Mouse (Mus musculus) adrenal gland, postnatal 4 days (tissue): ENCODE measurements at regions not wholly inside any gene's neighbourhood (a gene's known extent, or its start where the extent isn't known, plus 50 kb on each side); places are given as distances from the start of the nearest gene placed in this dataset.
A peak's percentile ranks its signal among the peaks of the same experiment; 100 is the strongest.

ENCODE experiments used
- DNase-seq, 2 experiments: peaks; one replicate each; pipeline ENCODE4 v3.0.0; 2021 to 2022; ENCODE audit warnings: low spot score in 2 of 2, mixed read lengths in 2 of 2

DNA sequence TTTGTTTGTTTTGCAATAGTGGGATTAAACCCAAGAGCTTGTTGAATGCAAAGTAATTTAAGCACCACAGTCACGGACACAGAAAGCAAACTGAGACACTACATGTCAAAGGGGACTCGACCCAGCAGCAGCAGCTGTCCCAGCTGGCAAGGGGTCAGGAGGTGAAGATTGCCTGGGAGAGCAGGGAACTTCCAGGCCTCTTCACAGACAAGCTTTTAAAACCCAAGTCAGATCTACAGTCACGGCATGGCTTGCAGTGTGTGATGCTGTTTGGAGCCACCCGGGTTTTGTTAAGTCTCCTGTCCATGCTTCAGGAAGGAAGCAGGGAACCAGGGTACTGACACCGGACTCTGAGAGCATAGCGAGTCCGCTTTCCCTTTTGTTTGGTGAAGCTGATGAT lies 125.4 kb downstream of the Cd83 start:
- no peak for DNase-seq

DNA sequence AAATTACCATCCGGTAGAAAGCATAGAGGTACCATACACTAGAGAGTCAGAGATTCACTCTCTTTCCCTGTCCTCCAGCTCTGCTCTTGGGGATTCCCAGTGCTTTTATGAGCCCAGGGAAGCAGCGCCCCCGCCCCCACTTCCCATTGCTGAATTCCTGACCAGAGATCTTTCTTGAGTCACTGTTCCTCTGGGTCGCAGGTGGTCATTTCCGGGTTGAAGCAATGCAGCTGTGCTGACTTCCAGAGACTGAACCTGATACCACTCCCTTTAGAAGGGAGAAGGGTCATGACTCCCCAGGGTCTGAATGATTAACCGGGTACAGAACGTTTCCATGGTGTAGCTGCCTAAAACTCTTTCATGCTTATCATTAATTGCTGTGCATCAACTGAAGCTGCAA lies 128.9 kb downstream of the Cd83 start:
- DNase-seq, result no peak

DNA sequence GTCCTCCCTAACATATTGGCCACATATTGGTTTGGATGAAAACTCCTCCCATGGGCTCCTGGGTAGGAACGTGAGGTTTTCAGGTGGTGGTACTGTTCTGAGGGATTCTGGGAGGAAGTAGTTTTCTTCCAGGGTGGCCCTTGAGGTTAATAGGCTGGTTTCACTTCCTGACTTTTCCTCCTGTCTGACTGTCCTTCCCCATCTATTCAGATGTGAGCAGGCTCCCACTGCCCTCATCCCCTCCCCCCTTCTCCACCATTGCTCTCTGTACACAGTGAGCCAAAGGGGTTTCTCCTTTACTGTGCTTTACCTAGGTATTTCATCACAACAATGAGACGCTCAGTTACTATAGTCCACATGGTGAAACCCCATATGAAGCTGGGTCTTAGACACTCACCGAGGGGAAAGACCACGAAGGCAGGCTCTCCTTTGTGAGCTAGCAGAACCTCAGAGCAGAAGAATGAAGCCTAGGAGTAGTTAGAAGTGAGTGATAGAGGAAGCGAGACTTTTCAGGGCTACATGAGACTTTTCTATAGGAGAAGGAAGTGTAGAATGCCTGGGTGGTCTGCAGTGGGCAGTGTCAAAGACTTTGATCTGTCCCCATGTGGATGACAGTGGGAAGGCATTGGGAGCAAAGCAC lies 135.3 kb downstream of the Cd83 start:
- DNase-seq, result no peak

DNA sequence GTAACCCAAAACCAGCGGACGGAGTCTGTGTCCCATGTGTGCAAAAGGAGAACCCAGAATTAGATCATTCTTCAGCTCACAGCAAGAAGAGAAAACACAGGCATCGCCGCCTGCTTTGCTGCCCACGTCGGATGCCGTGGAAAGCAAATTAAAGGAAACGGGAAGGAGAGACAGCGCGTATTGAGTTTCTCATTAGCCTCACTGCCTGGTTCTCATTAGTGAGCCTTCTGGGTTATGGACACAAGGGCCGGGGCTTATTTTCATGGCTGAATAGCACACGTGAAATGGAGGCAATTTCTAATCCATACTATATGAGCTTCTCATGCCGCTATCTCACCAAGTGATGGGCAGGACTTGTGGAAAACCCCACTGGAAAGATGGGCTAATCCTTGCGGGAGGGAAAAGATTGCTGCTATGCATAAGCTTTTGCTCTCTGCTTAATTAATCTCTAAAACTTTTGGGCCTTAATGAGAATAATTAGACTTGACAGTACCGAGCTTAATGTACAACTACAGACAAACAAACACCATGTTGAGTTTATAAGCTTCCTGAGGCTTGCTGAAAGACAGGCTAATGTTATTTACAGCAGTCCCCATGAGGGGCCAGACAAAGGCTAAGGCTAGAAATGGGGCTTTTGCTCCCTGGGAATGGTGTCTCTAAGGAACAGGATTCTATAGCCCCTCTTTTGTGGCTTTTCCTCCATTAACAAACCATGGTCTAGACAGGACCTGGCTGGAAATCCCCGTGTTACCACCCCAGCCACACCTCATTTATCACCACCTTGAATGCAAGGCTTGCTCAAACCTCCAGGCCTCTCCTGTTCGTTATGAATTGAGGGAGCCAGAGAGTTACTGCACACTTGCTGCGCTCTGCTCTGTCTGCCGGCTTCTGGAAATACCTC lies 145.8 kb downstream of the Cd83 start:
- no peak for DNase-seq

DNA sequence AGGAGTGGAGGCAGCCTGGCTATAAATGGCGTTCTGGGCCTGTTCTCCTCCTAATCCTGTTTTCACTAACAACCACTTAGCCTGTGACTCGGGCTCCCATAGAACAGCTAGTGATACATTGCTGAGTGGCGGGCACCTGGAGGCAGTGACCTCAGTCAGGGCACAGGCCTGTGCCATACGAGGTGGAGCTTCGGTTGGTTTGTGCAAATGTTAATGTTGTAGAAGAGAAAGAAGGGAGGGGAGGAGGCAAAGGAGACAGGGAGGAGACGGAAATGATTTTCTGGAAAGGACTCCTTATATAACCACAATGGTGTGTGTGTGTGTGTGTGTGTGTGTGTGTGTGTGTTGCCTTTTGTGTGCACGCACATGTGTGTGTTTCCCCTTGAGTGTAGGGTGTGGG lies 148.4 kb downstream of the Cd83 start:
- no peak for DNase-seq

DNA sequence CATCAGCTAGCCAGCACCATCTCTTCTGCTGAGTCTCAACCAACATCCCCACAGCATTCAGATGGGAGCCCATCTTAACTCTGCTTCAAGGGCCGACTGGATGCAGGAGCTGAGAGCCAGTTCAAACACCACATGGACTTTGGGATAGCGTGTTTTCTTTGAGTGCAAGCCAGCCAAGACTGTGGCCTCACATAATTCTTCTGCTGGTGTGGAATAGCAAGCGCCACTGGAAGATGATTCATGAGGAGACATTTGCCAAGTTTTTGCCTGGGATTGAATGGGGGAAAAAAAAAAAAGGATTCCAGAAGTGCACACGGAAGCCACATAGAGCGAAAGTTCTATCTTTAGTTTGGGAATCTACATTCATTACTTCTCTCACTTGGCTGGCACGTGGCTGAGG lies 150.7 kb downstream of the Cd83 start:
- peak in 1 of 2 experiments; percentile 13 for DNase-seq

DNA sequence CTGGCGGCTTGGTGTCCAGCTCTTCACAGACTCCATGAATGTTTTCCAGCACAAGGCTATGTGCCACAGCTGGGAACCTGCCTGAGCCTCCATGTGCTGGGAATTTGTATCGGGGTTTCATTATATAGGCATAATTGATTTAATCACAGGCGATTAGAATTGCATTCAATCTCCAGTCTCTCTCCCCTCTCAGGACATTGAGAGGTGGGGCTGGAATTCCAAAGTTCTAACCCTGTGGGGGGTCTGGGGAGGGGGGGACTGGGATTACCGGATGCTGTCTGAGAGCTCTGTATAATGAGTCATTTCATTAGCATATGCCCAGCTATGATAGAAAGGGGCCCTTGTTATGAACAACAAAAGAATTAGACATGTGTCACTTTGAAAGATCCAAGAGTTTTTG lies 151.9 kb downstream of the Cd83 start:
- no peak for DNase-seq

DNA sequence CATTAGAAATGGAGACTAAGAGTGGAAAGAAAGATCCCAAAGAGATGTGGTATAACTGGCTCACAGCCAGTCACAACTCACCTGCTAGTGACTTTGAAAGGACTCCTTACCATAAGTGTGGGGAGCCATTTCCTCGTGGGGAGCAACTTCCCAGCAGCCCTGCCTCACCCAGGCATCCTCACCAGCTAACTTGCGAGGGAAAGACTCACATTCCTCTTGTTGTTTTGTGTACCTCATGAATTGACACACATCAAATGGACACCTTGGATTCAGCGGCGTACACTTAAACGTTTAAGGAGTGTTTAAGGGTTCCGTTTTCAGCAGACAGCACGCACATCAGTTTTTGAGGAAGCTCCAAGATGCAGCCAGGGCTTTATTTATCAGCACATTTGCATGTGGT lies 154.0 kb downstream of the Cd83 start:
- DNase-seq, result no peak

DNA sequence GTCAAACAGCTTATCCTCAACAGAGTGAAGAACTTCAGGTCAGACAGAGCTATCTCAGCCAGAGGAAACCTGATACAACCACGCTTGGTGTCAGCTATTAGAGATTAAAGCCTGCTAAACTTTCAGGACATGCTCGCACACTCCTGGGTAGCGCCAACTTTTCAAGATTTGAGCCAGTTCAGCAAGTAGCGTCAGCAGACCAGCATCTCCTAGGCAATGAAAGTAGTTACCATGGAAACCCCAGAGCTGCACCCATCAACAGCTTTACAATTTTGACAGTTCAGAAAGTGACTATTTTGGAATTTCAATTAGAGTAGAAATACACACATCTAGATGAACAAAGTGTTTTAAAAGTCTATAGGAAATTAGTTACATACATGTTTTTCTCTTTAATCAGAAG lies 154.8 kb downstream of the Cd83 start:
- DNase-seq, result no peak

DNA sequence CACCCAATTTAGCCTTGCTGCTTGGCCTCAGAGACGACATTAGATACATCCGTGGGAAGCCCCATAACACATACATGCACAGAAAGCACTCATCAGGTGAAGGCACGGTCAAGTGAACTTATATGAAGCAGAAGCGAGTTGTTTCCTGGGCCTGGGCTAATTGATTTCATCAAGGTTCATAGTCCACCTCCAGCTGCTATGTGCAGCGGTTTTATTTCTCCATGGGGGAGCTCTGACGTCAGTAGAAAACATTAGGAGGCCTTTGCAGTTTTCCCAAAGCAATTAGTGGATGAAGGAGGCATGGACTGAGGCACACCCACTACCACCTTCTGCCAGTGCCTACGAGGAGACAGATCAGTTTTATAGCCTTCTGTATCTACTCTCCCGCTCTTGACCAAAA lies 157.2 kb downstream of the Cd83 start:
- DNase-seq, result no peak

DNA sequence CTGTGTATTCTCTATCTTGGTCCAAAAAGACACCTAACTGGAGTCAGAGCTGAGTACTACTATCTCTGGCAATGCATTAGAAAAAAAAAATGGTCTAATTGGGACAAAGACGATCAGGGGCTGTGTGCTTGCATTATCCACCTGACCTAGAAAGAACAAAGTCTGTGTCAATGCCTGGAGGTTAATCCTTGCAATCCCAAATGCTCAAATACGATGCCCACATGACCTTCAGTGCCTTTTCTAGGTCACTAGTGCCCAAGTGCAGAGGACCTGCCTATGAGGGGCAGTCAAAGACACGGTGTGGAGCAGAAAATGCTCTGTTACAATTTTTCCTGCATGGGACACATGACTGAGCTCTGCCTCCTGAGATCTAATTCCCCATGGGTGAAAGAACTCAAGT lies 164.0 kb downstream of the Cd83 start:
- no peak for DNase-seq

DNA sequence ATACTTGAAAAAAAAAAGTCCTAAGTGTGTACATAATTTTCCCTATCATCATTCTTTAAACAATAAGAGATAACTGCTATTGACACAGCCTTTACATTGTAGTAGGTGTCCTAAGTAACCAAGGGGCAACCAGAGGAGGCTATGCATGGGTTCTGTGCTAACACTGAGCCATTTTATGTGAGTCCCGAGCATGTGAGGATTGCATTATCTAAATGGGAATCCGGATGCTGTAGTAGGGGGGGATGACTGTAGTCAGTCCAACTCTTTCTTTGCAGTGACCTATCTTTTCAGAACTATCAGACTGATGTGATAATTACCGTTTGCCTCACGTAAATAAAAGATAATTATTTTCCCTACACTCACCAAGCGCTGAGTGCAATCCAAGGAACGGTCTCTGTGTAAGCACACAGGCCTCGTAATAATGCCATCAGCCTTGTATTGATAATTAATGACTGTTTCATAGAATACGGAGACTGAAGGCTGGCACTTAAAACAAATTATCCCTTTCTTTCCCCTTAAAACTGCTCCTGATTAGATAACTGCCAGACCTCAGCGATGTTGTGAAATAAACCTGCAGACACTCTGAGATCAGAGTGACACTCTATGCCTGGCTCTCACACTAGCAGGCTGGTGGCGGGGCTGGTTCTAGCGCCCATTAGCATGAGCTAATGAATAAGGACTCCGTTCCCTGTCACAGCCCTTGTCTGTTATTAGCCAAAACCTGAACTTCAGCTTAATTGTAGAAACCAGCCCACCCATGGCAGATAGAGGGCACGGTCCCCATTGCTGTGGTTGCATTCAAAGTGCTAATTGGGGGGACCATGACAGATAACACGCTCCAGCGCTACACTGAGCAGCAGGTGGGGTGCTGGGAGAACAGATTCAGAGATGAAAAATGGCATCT lies 165.4 kb downstream of the Cd83 start:
- DNase-seq, result no peak

DNA sequence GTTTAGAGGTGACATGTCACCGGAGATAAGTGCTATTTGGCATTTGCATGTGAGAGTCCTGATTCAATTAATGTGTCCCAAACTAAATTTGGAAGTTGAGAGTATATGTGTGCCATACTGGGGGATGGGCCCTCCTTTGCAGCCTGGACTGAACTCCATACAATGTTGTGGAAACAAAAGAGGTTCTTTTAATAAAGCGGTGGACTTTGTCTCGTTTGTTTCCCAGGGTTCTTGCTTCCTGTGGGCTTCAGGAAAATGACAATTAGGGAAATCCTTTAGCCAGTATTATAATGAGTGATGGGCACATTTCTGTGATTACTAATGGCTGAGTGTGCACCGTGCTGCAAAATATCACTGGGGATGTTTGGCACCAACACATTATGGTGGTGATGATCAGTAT lies 167.9 kb downstream of the Cd83 start:
- no peak for DNase-seq

DNA sequence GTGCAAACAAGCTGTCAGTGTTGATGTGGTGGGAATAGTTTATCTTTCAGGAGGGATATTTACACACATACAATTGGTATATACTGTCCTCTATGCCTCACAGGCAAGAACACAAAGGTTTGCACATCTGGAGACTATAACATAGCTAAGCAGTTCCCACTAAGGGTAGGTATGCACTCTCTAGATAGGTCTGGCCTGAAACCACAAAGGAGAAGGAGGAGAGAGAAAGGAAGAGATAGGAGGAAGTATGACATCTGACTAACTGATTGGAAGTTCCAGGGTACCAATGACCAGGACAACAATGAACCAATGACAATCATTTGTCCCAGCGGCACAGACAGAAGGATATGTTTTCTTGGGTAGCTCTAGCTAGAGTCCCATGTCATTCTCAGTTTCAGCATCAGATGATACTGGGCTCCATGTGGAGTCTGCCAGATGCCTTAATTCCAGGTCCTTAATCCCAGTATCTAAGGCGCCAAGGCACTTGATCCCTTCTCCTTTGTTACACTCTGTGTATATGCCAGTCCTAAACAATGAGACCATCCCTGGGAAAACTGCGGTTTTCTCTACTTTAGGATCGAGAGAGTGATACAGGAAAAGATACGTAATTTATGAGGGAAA lies 168.5 kb downstream of the Cd83 start:
- DNase-seq, result no peak

DNA sequence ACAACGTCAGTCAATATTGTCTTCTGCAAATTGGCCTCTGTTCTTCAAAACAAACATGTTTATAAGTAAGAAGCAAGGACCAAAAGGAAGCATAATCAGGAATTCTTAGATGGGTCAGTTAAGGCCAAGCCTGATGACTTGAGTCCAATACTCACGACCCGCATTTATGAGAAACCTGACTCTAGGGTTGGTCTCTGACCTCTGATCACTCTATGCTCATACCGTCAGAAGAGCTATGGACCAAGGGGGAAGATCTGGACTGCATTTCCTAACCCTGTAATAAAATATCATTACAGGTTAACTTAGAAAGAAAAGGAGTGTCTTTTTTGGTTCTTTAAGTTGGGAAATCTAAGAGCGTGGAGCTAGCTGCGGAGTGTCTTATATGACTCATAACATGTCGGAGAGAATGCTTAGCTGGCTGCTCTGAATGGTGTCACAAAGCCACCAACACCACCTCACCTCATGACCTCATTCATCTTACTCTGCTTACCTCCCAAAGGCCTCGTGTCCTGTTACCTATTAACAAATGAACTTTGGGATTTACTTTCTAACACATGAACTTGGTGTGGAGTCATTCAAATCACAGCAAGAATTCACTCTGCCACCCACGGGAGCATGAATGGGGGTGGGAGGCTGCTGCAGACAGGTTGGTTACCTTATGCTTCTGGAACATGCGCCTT lies 170.3 kb downstream of the Cd83 start:
- no peak for DNase-seq

DNA sequence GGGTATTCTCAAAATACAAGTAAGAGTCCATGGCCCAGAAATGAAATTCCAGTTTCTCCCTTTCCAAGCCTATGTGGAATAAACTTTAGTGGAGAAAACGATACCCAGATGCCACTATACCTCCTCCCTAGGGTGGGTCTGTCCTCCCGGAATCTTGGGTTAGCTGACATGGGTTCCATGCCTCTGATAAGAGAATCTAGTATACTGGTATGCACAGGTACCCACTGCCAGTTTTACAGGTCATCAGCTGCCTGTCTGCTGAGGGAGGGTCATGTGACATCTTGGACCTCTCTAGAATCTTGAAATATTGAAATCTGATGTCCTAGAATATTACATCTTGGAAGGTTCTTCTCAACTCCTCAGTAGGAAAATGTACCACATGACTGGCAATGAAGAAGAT lies 172.5 kb downstream of the Cd83 start:
- no peak for DNase-seq

DNA sequence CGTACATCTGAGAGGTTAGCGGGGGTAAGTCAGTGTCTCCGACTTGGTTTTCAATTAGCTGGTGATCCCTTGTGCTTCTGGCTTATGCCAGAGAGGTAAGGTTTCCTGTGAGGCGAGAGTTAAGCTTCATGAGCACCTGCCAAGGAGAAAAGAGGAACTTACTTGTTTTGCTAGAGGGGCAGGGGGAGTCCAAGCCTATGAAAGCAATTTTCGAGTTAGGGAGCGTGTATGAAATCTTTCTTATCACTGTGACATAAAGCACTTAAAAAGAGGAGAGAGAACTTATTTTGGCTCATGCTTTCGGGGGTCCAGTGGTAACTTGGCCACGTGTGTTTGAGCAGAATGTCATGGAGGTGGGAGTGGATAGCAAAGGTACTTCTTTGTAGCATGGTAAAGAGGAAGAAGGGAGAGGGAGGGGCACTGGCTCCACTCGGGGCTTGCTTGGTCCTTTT lies 174.6 kb downstream of the Cd83 start:
- DNase-seq, result no peak

DNA sequence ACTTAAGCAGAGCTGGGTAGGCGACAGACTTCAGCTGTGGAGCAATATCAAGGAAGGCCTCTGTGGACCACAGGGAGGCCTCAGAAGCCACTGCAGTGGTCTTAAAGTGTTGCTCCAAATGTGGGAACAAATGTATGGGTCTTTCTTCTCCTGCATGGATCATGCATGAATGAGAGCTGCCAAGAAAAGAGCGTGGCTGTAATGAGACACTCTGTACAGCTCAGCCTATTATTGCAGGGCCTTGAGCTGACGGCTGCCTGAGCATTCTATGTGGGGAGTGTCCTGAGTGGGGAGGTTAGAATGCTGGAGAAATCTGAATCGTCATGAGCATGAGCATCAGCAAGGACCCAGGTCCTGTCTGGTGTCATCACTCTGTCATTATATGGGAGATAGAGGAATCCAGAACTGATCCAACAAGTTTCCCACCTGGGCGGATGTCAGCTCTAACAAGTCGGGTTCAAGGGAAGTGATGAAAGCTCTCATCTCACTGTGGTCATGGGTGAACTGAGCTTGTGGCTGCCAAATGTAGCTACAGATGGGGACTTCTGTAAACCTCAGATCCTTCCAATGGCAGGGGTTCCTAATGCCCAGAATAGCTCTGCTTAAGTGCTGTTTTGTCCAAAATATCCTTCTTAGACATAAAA lies 176.6 kb downstream of the Cd83 start:
- DNase-seq, result no peak

DNA sequence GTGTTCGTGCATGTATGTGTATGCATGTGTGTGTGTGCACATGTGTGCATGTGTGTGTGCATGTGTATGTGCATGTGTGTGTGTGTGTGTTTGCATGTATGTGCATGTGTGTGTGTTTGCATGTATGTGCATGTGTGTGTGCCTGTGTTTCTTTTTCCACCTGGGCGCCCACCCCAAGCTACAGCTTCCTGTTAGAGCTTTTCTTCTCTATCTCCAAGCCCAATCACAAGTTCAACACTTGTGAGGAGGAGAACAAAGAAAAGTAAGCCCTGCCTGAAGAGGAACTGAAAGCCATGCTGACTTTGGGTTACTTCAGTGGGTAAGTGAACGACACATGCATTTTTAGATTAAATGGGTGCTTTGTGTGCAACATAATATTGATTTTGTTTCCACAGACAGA lies 177.4 kb downstream of the Cd83 start:
- DNase-seq, result no peak

DNA sequence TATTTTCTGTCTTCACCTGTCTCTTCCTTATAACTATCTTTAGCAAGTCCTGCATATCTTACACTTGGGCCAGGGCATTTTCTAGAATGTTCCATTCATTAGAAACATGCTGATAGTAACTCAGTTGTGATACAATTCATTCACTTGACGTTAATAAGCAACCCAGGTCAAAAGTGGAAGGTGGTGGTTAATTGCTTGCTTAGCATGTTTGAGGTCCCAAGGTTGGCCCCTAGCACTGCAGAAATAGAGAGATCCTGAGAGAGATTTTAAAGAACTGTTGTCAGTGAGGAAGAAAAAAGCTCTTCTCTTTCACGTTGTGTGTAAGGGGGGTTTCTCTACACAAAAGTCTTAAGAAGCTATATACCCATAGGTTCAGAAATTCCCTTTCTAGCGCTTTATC lies 178.7 kb downstream of the Cd83 start:
- DNase-seq, result no peak
